ENCODE assay signal across 33 mouse cellular contexts in genomic region chr2:180390216-180390996, GRCm38 (mm10). TPM values are rescaled to one million over a fixed set of nuclear protein-coding genes. Genes with fewer than 3 reads are reported as not detected.
DNase-seq lines count a peak whose midpoint lies in the region; ATAC-seq and TF ChIP-seq lines count a peak whose summit lies in the region.
"Had no signal": no experiment of that assay in that cellular context is flagged by ENCODE, and none has a peak within 500 bp of the region (broad histone marks: within the 10 kb centered on the region; RNA-seq: fewer than 3 reads in every experiment).

No protein-coding gene starts in this region.

- ATAC-seq in midbrain, embryonic 11.5 days (ENCODE audit: low FRiP score), result no peak
- no peak for ATAC-seq in midbrain, postnatal 0 days (ENCODE audit: low FRiP score)
- ATAC-seq: hindbrain, postnatal 0 days; intestine, embryonic 15.5 days; midbrain, embryonic 16.5 days; Patski had no signal

- peak; percentile 32 to 49 for DNase-seq in heart, adult 18-20 months
- no peak for DNase-seq in heart, adult 11 months
- DNase-seq in midbrain, embryonic 11.5 days (ENCODE audit: low spot score, missing footprints), result peak; percentile 77
- no peak for DNase-seq in midbrain, postnatal 0 days (ENCODE audit: low spot score)
- DNase-seq in heart, postnatal 10 days, result peak; percentile 51 to 55
- no peak for DNase-seq in layer of hippocampus, adult 9-10 months (ENCODE audit: low spot score)
- no peak for DNase-seq in layer of hippocampus, adult 8-10 months (ENCODE audit: low spot score in 2 of 2)
- DNase-seq: adrenal gland, postnatal 25 days; cerebellum, adult 11-12 months; cerebellum, postnatal 10 days; gastrocnemius, postnatal 14 days; kidney, adult 2 months; kidney, postnatal 4 days; layer of hippocampus, adult 9-11 months; lung, adult 2 months had no signal

- H3K4me1 ChIP-seq in midbrain, embryonic 11.5 days (ENCODE audit: control insufficient read depth, insufficient read depth, low read length), result peaks cover 10% of the 10 kb centered on the region
- H3K4me1 ChIP-seq in midbrain, postnatal 0 days (ENCODE audit: insufficient read depth, low read length), result no peaks in the 10 kb centered on the region

- no peak overlapping the region for H3K27ac ChIP-seq in midbrain, embryonic 11.5 days (ENCODE audit: low read depth, low read length)
- no peak overlapping the region for H3K27ac ChIP-seq in midbrain, postnatal 0 days (ENCODE audit: low read depth, low read length)
- H3K27ac ChIP-seq: embryonic facial prominence, embryonic 15.5 days; forebrain, embryonic 12.5 days; hindbrain, embryonic 12.5 days; hindbrain, postnatal 0 days; intestine, embryonic 15.5 days; kidney, postnatal 0 days; limb, embryonic 10.5 days; limb, embryonic 15.5 days; liver, embryonic 14.5 days; midbrain, embryonic 10.5 days; neural tube, embryonic 13.5 days; stomach, embryonic 15.5 days had no signal

- no peaks in the 10 kb centered on the region for H3K36me3 ChIP-seq in midbrain, embryonic 11.5 days (ENCODE audit: control insufficient read depth, insufficient read depth, low read length)
- no peaks in the 10 kb centered on the region for H3K36me3 ChIP-seq in midbrain, postnatal 0 days (ENCODE audit: insufficient read depth, low read length)
- H3K36me3 ChIP-seq: embryonic facial prominence, embryonic 15.5 days; forebrain, embryonic 12.5 days; hindbrain, embryonic 12.5 days; intestine, embryonic 15.5 days; limb, embryonic 10.5 days; limb, embryonic 15.5 days; midbrain, embryonic 10.5 days; neural tube, embryonic 13.5 days; stomach, embryonic 15.5 days had no signal

- no peak overlapping the region for H3K9ac ChIP-seq in midbrain, embryonic 11.5 days (ENCODE audit: low read length)
- no peak overlapping the region for H3K9ac ChIP-seq in midbrain, postnatal 0 days (replicated peaks; ENCODE audit: low read length, poor library complexity, severe bottlenecking)
- H3K9ac ChIP-seq: embryonic facial prominence, embryonic 15.5 days; forebrain, embryonic 12.5 days; hindbrain, embryonic 12.5 days; intestine, embryonic 15.5 days; limb, embryonic 15.5 days; liver, embryonic 14.5 days; neural tube, embryonic 13.5 days; stomach, embryonic 15.5 days had no signal

- WGBS in midbrain, embryonic 11.5 days, result 79% methylated on average over 15 of the region's 15 CpGs
- 83% methylated on average over 15 of the region's 15 CpGs for WGBS in midbrain, postnatal 0 days

- no peak for TF ChIP-seq CTCF in midbrain, postnatal 0 days (IDR thresholded peaks at IDR 0.05)

- no peak overlapping the region for H3K4me2 ChIP-seq in midbrain, embryonic 11.5 days
- no peak overlapping the region for H3K4me2 ChIP-seq in midbrain, postnatal 0 days (ENCODE audit: low read depth, low read length, poor library complexity, severe bottlenecking)
- H3K4me2 ChIP-seq: embryonic facial prominence, embryonic 15.5 days; forebrain, embryonic 12.5 days; hindbrain, embryonic 12.5 days; intestine, embryonic 15.5 days; limb, embryonic 15.5 days; neural tube, embryonic 13.5 days; stomach, embryonic 15.5 days had no signal

- H3K27me3 ChIP-seq in midbrain, embryonic 11.5 days (ENCODE audit: control insufficient read depth, insufficient read depth, low read length), result peaks cover 10% of the 10 kb centered on the region
- H3K27me3 ChIP-seq in midbrain, postnatal 0 days (ENCODE audit: insufficient read depth, low read length), result peaks cover 14% of the 10 kb centered on the region

- no peaks in the 10 kb centered on the region for H3K9me3 ChIP-seq in midbrain, embryonic 11.5 days (ENCODE audit: control insufficient read depth, low read length)
- H3K9me3 ChIP-seq in midbrain, postnatal 0 days (ENCODE audit: low read length), result no peaks in the 10 kb centered on the region
- H3K9me3 ChIP-seq: embryonic facial prominence, embryonic 15.5 days; forebrain, embryonic 12.5 days; hindbrain, embryonic 12.5 days; intestine, embryonic 15.5 days; limb, embryonic 10.5 days; limb, embryonic 15.5 days; midbrain, embryonic 10.5 days; neural tube, embryonic 13.5 days; stomach, embryonic 15.5 days had no signal

- intact Hi-C loops in heart, postnatal 10 days (cut with DNase I), result no loop called here

- no peak overlapping the region for H3K4me3 ChIP-seq in midbrain, embryonic 11.5 days (ENCODE audit: low read depth, low read length)
- no peak overlapping the region for H3K4me3 ChIP-seq in midbrain, postnatal 0 days (ENCODE audit: low read depth, low read length)
- H3K4me3 ChIP-seq: embryonic facial prominence, embryonic 15.5 days; forebrain, embryonic 12.5 days; hindbrain, embryonic 12.5 days; intestine, embryonic 15.5 days; limb, embryonic 10.5 days; limb, embryonic 15.5 days; midbrain, embryonic 10.5 days; neural tube, embryonic 13.5 days; stomach, embryonic 15.5 days had no signal

RNA-seq across cellular contexts. Expression of gene Gata5, which starts 55.9 kb away (rescaled TPM):
- total RNA-seq in heart, adult 18-20 months (2021), result under 1 TPM; 0.35 to 0.80 TPM
- polyA plus RNA-seq in midbrain, embryonic 11.5 days (2014; fragmentation: Nextera tagmentation; extraction: Ambion mirVana), result not detected in 2 replicates
- total RNA-seq in midbrain, postnatal 0 days (2014; rRNA removed), result not detected in 2 replicates
- not detected in 2 replicates for polyA plus RNA-seq in midbrain, postnatal 0 days (2015; fragmentation: Nextera tagmentation; extraction: Ambion mirVana)
- 1 to 10 TPM; 1.0 to 1.2 TPM for total RNA-seq in heart, postnatal 10 days (2021)
- total RNA-seq in layer of hippocampus, adult 8-10 months (2022), result not detected
- total RNA-seq: adrenal gland, postnatal 25 days; common myeloid progenitor, adult 5-6 weeks; gastrocnemius, postnatal 14 days; hindbrain, postnatal 0 days; left cerebral cortex, postnatal 10 days; megakaryocyte progenitor cell, adult 5-6 weeks; MEL had no signal
- polyA plus RNA-seq: embryonic facial prominence, embryonic 15.5 days; forebrain, embryonic 12.5 days; hindbrain, postnatal 0 days; limb, embryonic 15.5 days; midbrain, embryonic 16.5 days; Patski had no signal

Comparison
In these comparisons a context has a peak if more than half of its experiments do, and no peak if none do; other contexts are left out.
1. DNase-seq: peak in heart, adult 18-20 months (2 of 2), midbrain, embryonic 11.5 days (single experiment) and heart, postnatal 10 days (2 of 2); none in heart, adult 11 months (single experiment), midbrain, postnatal 0 days (single experiment), layer of hippocampus, adult 9-10 months (single experiment) and layer of hippocampus, adult 8-10 months (0 of 2).